22 mouse cellular contexts compared by ENCODE assay signal in the genomic region with DNA sequence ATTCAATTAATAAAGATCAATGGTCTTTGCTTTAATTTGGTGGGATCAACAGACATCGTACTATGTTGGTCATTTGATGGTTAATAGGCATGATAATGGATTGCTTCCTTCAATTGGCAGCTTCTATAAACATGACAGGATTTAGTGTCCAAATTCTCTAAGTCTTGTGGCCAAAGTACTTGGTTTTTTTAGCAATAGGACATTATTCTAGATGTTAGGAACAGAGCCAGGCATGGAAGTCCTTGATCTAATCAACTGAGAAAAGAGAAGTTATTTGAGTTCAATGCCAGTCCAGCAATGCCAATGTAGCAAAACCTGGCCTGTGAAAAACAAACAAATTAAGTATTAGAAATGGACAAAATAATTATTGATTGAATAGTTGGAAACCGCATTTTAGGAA. TPM values are rescaled to one million over a fixed set of nuclear protein-coding genes. Genes with fewer than 3 reads are reported as not detected.
DNase-seq lines count a peak whose midpoint lies in the region; ATAC-seq and TF ChIP-seq lines count a peak whose summit lies in the region.
"Had no signal": no experiment of that assay in that cellular context is flagged by ENCODE, and none has a peak within 500 bp of the region (broad histone marks: within the 10 kb centered on the region; RNA-seq: fewer than 3 reads in every experiment).

No protein-coding gene starts in this region.

- peak overlapping the region; percentile 20 for H3K27ac ChIP-seq in gastrocnemius, adult 2 months
- H3K27ac ChIP-seq in kidney, adult 2 months (ENCODE audit: insufficient read depth, low read depth, low read length), result peak overlapping the region; percentile 80
- H3K27ac ChIP-seq in kidney, embryonic 15.5 days, result no peak overlapping the region
- H3K27ac ChIP-seq in lung, embryonic 15.5 days, result peak overlapping the region; percentile 56
- H3K27ac ChIP-seq in stomach, embryonic 15.5 days, result peak overlapping the region; percentile 37; the same call in 1 of the 2 replicates
- H3K27ac ChIP-seq: embryonic facial prominence, embryonic 10.5 days; forebrain, embryonic 13.5 days; heart, embryonic 10.5 days; hindbrain, embryonic 15.5 days had no signal

- no peak overlapping the region for H3K9ac ChIP-seq in kidney, embryonic 15.5 days
- H3K9ac ChIP-seq in lung, embryonic 15.5 days, result no peak overlapping the region
- H3K9ac ChIP-seq in stomach, embryonic 15.5 days, result no peak overlapping the region
- H3K9ac ChIP-seq: forebrain, embryonic 13.5 days; forebrain, postnatal 0 days; hindbrain, embryonic 15.5 days had no signal

- H3K9me3 ChIP-seq in kidney, embryonic 15.5 days (replicated peaks), result 0 out of 2 replicates have a peak, but pooled peaks cover under 1% of the 10 kb centered on the region
- no peaks in the 10 kb centered on the region for H3K9me3 ChIP-seq in lung, embryonic 15.5 days
- no peaks in the 10 kb centered on the region for H3K9me3 ChIP-seq in stomach, embryonic 15.5 days
- H3K9me3 ChIP-seq: embryonic facial prominence, embryonic 10.5 days; forebrain, embryonic 13.5 days; heart, embryonic 10.5 days; hindbrain, embryonic 15.5 days had no signal

- no peak for TF ChIP-seq CTCF in gastrocnemius, adult 2 months (IDR thresholded peaks at IDR 0.05)
- TF ChIP-seq CTCF in kidney, adult 2 months (conservative IDR thresholded peaks at IDR 0.05; ENCODE audit: insufficient read depth, insufficient read length, low read depth, low read length), result no peak

- DNase-seq in gastrocnemius, adult 2 months, result no peak
- no peak for DNase-seq in gastrocnemius, postnatal 10 days
- DNase-seq in kidney, adult 2 months, result peak; percentile 46
- no peak for DNase-seq in lung, postnatal 25 days (ENCODE audit: low spot score)
- DNase-seq in left cerebral cortex, adult 18-20 months (ENCODE audit: low spot score in 2 of 2), result no peak
- DNase-seq: cerebellum, adult 2 months; cerebellum, postnatal 10 days; forebrain, postnatal 0 days; heart, postnatal 36 days had no signal

- whole genome bisulfite sequencing in kidney, adult 2 months, result 70% methylated on average over 2 of the region's 2 CpGs
- 68% methylated on average over 2 of the region's 2 CpGs for WGBS in kidney, embryonic 15.5 days
- WGBS in lung, embryonic 15.5 days, result 45% methylated on average over 2 of the region's 2 CpGs
- WGBS in stomach, embryonic 15.5 days, result 50% methylated on average over 2 of the region's 2 CpGs

- no peaks in the 10 kb centered on the region for H3K27me3 ChIP-seq in kidney, adult 2 months (replicated peaks; ENCODE audit: control insufficient read depth, insufficient read depth, low read length)
- H3K27me3 ChIP-seq in kidney, embryonic 15.5 days, result no peaks in the 10 kb centered on the region
- no peaks in the 10 kb centered on the region for H3K27me3 ChIP-seq in lung, embryonic 15.5 days
- H3K27me3 ChIP-seq in stomach, embryonic 15.5 days (replicated peaks), result no peaks in the 10 kb centered on the region
- H3K27me3 ChIP-seq: forebrain, embryonic 13.5 days; hindbrain, embryonic 15.5 days; Patski had no signal

- peaks cover 5% of the 10 kb centered on the region; the same call in 1 of the 2 replicates for H3K4me1 ChIP-seq in kidney, adult 2 months (ENCODE audit: control insufficient read depth, insufficient read depth, low read length)
- H3K4me1 ChIP-seq in kidney, embryonic 15.5 days, result no peaks in the 10 kb centered on the region
- peaks cover 28% of the 10 kb centered on the region for H3K4me1 ChIP-seq in lung, embryonic 15.5 days
- no peaks in the 10 kb centered on the region; the same call in none of the 2 replicates for H3K4me1 ChIP-seq in stomach, embryonic 15.5 days
- H3K4me1 ChIP-seq: embryonic facial prominence, embryonic 10.5 days; forebrain, embryonic 13.5 days; heart, embryonic 10.5 days; hindbrain, embryonic 15.5 days had no signal

- no peaks in the 10 kb centered on the region for H3K36me3 ChIP-seq in kidney, adult 2 months (ENCODE audit: control insufficient read depth, insufficient read depth, low read length)
- no peaks in the 10 kb centered on the region for H3K36me3 ChIP-seq in kidney, embryonic 15.5 days
- no peaks in the 10 kb centered on the region for H3K36me3 ChIP-seq in lung, embryonic 15.5 days
- H3K36me3 ChIP-seq in stomach, embryonic 15.5 days, result no peaks in the 10 kb centered on the region
- H3K36me3 ChIP-seq: embryonic facial prominence, embryonic 10.5 days; heart, embryonic 10.5 days; hindbrain, embryonic 15.5 days had no signal

- no peak overlapping the region for H3K4me2 ChIP-seq in kidney, embryonic 15.5 days
- H3K4me2 ChIP-seq in lung, embryonic 15.5 days, result no peak overlapping the region
- no peak overlapping the region for H3K4me2 ChIP-seq in stomach, embryonic 15.5 days
- H3K4me2 ChIP-seq: forebrain, embryonic 13.5 days; hindbrain, embryonic 15.5 days had no signal

- TF ChIP-seq POLR2A in kidney, adult 2 months (IDR thresholded peaks at IDR 0.05; ENCODE audit: low read depth, low read length), result no peak

- no peak overlapping the region for H3K4me3 ChIP-seq in gastrocnemius, adult 2 months
- H3K4me3 ChIP-seq in kidney, adult 2 months (ENCODE audit: insufficient read depth, low read depth, low read length), result no peak overlapping the region
- no peak overlapping the region for H3K4me3 ChIP-seq in kidney, embryonic 15.5 days (replicated peaks)
- H3K4me3 ChIP-seq in lung, embryonic 15.5 days, result no peak overlapping the region
- no peak overlapping the region for H3K4me3 ChIP-seq in stomach, embryonic 15.5 days (replicated peaks)
- H3K4me3 ChIP-seq: embryonic facial prominence, embryonic 10.5 days; forebrain, embryonic 13.5 days; heart, embryonic 10.5 days; hindbrain, embryonic 15.5 days had no signal

- ATAC-seq in kidney, embryonic 15.5 days (replicated peaks; ENCODE audit: low FRiP score), result no peak
- no peak for ATAC-seq in lung, embryonic 15.5 days (ENCODE audit: borderline replicate concordance, extremely low read depth, low FRiP score, low TSS enrichment)
- ATAC-seq in stomach, embryonic 15.5 days (ENCODE audit: insufficient read depth, low FRiP score, low read depth), result no peak
- ATAC-seq: activated CD4-positive, CD25-positive, alpha-beta regulatory T cell, adult 4 months; forebrain, embryonic 13.5 days; forebrain, postnatal 0 days had no signal

- intact Hi-C loops in gastrocnemius, adult 2 months (cut with DNase I), result no loop called here

RNA-seq across cellular contexts. Expression of gene Gimap3, which starts 14.9 kb away (rescaled TPM):
- total RNA-seq in gastrocnemius, adult 2 months (2021), result not detected
- total RNA-seq in gastrocnemius, postnatal 10 days (2021), result under 1 TPM; 0.16 to 0.20 TPM
- 3.1 and 10.6 TPM in 2 replicates for polyA plus RNA-seq in kidney, adult 2 months (2012; rRNA removed)
- polyA plus RNA-seq in kidney, embryonic 15.5 days (2015; fragmentation: Nextera tagmentation; extraction: Ambion mirVana), result 0.08 TPM in 1 of 2 replicates, not detected in the other
- polyA plus RNA-seq in lung, embryonic 15.5 days (2015; fragmentation: Nextera tagmentation; extraction: Ambion mirVana), result 0.22 TPM in 1 of 2 replicates, not detected in the other
- polyA plus RNA-seq in stomach, embryonic 15.5 days (2015; fragmentation: Nextera tagmentation; extraction: Ambion mirVana), result 0.06 and 0.18 TPM in 2 replicates
- not detected for total RNA-seq in left cerebral cortex, adult 18-20 months (2021)
- total RNA-seq: forebrain, postnatal 0 days; gastrocnemius, postnatal 36 days; MEL had no signal
- polyA plus RNA-seq: C2C12; embryonic facial prominence, embryonic 10.5 days; embryonic facial prominence, embryonic 14.5 days; forebrain, embryonic 13.5 days; forebrain, postnatal 0 days; hindbrain, embryonic 15.5 days; Patski had no signal

RNA-seq across cellular contexts. Expression of gene Gimap5, which starts 39.6 kb away (rescaled TPM):
- 1 to 10 TPM; 1.5 to 1.6 TPM for total RNA-seq in gastrocnemius, adult 2 months (2021)
- total RNA-seq in gastrocnemius, postnatal 10 days (2021), result 1 to 10 TPM; 4.9 to 7.4 TPM
- 16.2 and 19.6 TPM in 2 replicates for polyA plus RNA-seq in kidney, adult 2 months (2012; rRNA removed)
- 16.4 and 16.5 TPM in 2 replicates for polyA plus RNA-seq in kidney, embryonic 15.5 days (2015; fragmentation: Nextera tagmentation; extraction: Ambion mirVana)
- 23.7 and 25.2 TPM in 2 replicates for polyA plus RNA-seq in lung, embryonic 15.5 days (2015; fragmentation: Nextera tagmentation; extraction: Ambion mirVana)
- polyA plus RNA-seq in stomach, embryonic 15.5 days (2015; fragmentation: Nextera tagmentation; extraction: Ambion mirVana), result 7.5 and 9.2 TPM in 2 replicates
- total RNA-seq in left cerebral cortex, adult 18-20 months (2021), result 1 to 10 TPM in 1 of 2 experiments, under 1 TPM in 1; 0.89 to 1.4 TPM
- total RNA-seq: MEL had no signal
- polyA plus RNA-seq: C2C12, Patski had no signal

RNA-seq across cellular contexts. Expression of gene Gimap1, which starts 46.7 kb away (rescaled TPM):
- 1 to 10 TPM; 2.2 to 2.3 TPM for total RNA-seq in gastrocnemius, adult 2 months (2021)
- total RNA-seq in gastrocnemius, postnatal 10 days (2021), result 1 to 10 TPM; 7.9 to 9.1 TPM
- 8.3 and 10.0 TPM in 2 replicates for polyA plus RNA-seq in kidney, adult 2 months (2012; rRNA removed)
- polyA plus RNA-seq in kidney, embryonic 15.5 days (2015; fragmentation: Nextera tagmentation; extraction: Ambion mirVana), result 32.4 and 33.1 TPM in 2 replicates
- polyA plus RNA-seq in lung, embryonic 15.5 days (2015; fragmentation: Nextera tagmentation; extraction: Ambion mirVana), result 43.0 and 53.3 TPM in 2 replicates
- 21.8 and 22.2 TPM in 2 replicates for polyA plus RNA-seq in stomach, embryonic 15.5 days (2015; fragmentation: Nextera tagmentation; extraction: Ambion mirVana)
- 1 to 10 TPM; 2.1 to 2.3 TPM for total RNA-seq in left cerebral cortex, adult 18-20 months (2021)
- total RNA-seq: MEL had no signal
- polyA plus RNA-seq: C2C12 had no signal

RNA-seq across cellular contexts. Expression of gene Tmem176a, which starts 55.1 kb away (rescaled TPM):
- 1 to 10 TPM; 3.4 to 5.3 TPM for total RNA-seq in gastrocnemius, adult 2 months (2021)
- 10 to 100 TPM; 10.8 to 15.2 TPM for total RNA-seq in gastrocnemius, postnatal 10 days (2021)
- 509 and 544 TPM in 2 replicates for polyA plus RNA-seq in kidney, adult 2 months (2012; rRNA removed)
- 148 and 153 TPM in 2 replicates for polyA plus RNA-seq in kidney, embryonic 15.5 days (2015; fragmentation: Nextera tagmentation; extraction: Ambion mirVana)
- polyA plus RNA-seq in lung, embryonic 15.5 days (2015; fragmentation: Nextera tagmentation; extraction: Ambion mirVana), result 226 and 227 TPM in 2 replicates
- 140 and 144 TPM in 2 replicates for polyA plus RNA-seq in stomach, embryonic 15.5 days (2015; fragmentation: Nextera tagmentation; extraction: Ambion mirVana)
- total RNA-seq in left cerebral cortex, adult 18-20 months (2021), result 10 to 100 TPM; 28.9 to 40.9 TPM

RNA-seq across cellular contexts. Expression of gene Tmem176b, which starts 55.7 kb away (rescaled TPM):
- total RNA-seq in gastrocnemius, adult 2 months (2021), result 10 to 100 TPM; 11.4 to 12.9 TPM
- 10 to 100 TPM; 32.9 to 45.7 TPM for total RNA-seq in gastrocnemius, postnatal 10 days (2021)
- polyA plus RNA-seq in kidney, adult 2 months (2012; rRNA removed), result 1,386 and 1,411 TPM in 2 replicates
- 353 and 363 TPM in 2 replicates for polyA plus RNA-seq in kidney, embryonic 15.5 days (2015; fragmentation: Nextera tagmentation; extraction: Ambion mirVana)
- polyA plus RNA-seq in lung, embryonic 15.5 days (2015; fragmentation: Nextera tagmentation; extraction: Ambion mirVana), result 425 and 442 TPM in 2 replicates
- 314 and 315 TPM in 2 replicates for polyA plus RNA-seq in stomach, embryonic 15.5 days (2015; fragmentation: Nextera tagmentation; extraction: Ambion mirVana)
- 10 to 100 TPM; 55.5 to 58.5 TPM for total RNA-seq in left cerebral cortex, adult 18-20 months (2021)
